Mouse (Mus musculus) small intestine, adult 2 months (tissue): ENCODE results near the gene Adamts14.

Experiments used
- CTCF ChIP-seq: fragments of 200-500 bp; IDR thresholded peaks from 2 replicates; pipeline ENCODE4 v1.5.1; 2012; ENCODE audit warnings: low read depth, mild to moderate bottlenecking, control low read depth, inconsistent platforms, low read length, moderate library complexity, mixed read lengths; ENCODE audit not compliant: insufficient replicate concordance, insufficient read length; ENCODE audit errors: extremely low read depth
- POLR2A ChIP-seq: fragments of 200-500 bp; IDR thresholded peaks from 2 replicates; pipeline ENCODE4 v1.6.1; 2012; ENCODE audit warnings: low read depth, mild to moderate bottlenecking, control low read depth, inconsistent platforms, low read length, moderate library complexity

DNA sequence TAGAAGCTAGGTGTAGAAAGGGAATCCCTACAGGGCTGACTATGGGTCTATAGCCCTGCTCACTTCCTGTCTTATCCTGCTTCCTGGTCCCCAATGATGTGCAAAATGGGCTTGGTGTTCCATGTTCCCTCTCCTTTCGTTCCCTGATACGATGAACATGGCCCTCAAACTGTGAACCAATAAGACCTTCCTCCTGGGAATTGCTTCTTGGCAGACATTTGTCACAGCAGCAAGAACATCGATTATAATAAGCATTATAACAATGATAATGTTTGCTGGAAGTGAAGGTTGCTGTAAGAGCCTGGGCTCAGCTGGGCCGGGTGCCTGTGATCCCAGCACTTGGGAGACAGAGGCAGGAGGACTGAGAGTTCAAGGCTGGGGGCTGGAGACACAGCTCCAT is 11.1 kb upstream of the Adamts14 start:
- TF ChIP-seq POLR2A = no peak
- TF ChIP-seq CTCF = no peak
